Mouse (Mus musculus): ENCODE measurements around the gene Itga3. TPM values are rescaled to one million over a fixed set of nuclear protein-coding genes. Genes with fewer than 3 reads are reported as not detected.

Gene Itga3
- polyA plus RNA-seq, 1 experiment from 2014 or later, result 9.5 TPM

DNA sequence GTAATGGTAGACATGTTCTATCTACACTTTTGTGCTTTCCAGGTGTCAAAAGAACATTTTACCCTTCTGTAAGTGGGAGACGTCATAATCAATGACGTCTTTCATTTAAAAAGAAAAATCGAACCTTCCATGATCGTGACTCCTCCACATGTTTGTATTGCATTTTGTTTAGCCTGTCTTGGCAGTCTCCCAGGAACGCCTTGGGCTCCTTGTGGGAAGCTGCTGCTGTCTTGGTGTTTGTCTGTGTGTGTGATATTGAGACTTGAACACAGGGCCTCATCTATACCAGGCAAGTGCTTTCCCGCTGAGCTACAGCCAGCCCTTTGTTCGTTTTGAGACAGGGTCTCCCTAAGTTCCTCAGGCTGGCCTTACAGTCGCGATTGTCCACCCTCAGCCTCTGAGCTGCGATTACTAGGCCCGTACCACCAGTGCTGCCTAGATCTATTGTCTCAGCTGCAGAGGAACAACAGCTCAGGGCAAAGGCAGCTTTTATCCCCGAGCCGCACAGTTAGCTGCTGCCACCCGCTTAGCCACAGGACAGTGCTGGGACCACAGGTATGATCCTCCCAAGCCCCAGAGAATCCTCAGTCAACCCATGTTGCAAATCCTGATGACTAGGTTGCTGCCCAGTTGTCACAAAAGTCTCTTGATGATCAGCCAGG, 38.3 kb downstream of the Itga3 start:
- H3K27ac ChIP-seq, result no peak overlapping the region
- no peak for ATAC-seq (ENCODE audit: insufficient number of reproducible peaks, low FRiP score, low TSS enrichment, low read depth)
- no peak overlapping the region for H3K9ac ChIP-seq
- H3K4me1 ChIP-seq, result peaks cover 27% of the 10 kb centered on the region
- H3K9me3 ChIP-seq, result no peaks in the 10 kb centered on the region
- WGBS, result 79% methylated on average over 14 of the region's 14 CpGs
- H3K4me3 ChIP-seq, result no peak overlapping the region
- peaks cover 37% of the 10 kb centered on the region for H3K36me3 ChIP-seq
- no peak overlapping the region for H3K4me2 ChIP-seq
- no peaks in the 10 kb centered on the region for H3K27me3 ChIP-seq

DNA sequence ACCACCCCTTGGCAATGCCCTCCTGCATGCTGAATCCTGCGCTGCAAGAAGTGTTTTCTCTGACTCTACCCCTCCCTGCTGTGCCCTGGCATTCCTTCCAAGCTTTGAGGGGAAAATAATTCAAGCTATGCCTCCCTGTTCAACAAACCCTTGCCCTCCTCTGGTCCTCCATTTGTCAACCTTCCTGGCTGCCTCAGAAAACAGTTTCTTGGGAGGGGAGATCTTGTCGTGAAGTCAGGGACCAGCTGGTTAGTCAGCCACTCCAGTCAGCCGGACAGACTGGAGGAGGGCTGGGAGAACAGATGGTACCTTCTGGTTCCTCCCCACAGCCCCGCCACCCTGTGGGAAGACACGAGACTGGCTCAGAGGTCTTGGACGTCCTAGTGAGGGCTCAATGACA, 39.3 kb downstream of the Itga3 start:
- H3K4me3 ChIP-seq, result no peak overlapping the region
- H3K36me3 ChIP-seq, result peaks cover 37% of the 10 kb centered on the region
- H3K27me3 ChIP-seq, result no peaks in the 10 kb centered on the region
- WGBS, result 61% methylated on average over 6 of the region's 6 CpGs
- H3K27ac ChIP-seq, result no peak overlapping the region
- no peaks in the 10 kb centered on the region for H3K9me3 ChIP-seq
- no peak overlapping the region for H3K9ac ChIP-seq
- peaks cover 24% of the 10 kb centered on the region for H3K4me1 ChIP-seq
- no peak for ATAC-seq (ENCODE audit: insufficient number of reproducible peaks, low FRiP score, low TSS enrichment, low read depth)
- no peak overlapping the region for H3K4me2 ChIP-seq

DNA sequence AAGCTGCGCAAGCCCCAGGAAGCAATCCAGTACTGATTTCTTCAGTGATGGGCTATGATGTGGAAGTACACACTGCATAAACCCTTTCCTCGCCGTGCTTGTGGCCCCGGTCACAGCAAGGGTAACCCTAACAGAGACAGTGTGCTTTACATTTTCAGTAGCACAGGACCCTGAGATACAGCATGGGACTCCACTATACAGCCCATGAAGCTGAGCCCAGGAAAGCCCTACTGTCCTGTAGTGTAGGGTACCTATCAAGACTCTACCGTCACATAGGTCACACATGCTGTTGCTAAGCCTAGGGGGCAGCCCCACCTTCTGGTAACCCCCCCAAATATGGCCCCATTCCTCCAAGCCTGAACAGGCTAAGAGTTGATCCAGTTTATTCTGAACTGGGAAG, 40.1 kb downstream of the Itga3 start:
- peaks cover 40% of the 10 kb centered on the region for H3K36me3 ChIP-seq
- no peaks in the 10 kb centered on the region for H3K9me3 ChIP-seq
- no peak overlapping the region for H3K4me3 ChIP-seq
- 96% methylated on average over 5 of the region's 5 CpGs for WGBS
- no peak overlapping the region for H3K27ac ChIP-seq
- H3K27me3 ChIP-seq, result no peaks in the 10 kb centered on the region
- no peak overlapping the region for H3K4me2 ChIP-seq
- ATAC-seq (ENCODE audit: insufficient number of reproducible peaks, low FRiP score, low TSS enrichment, low read depth), result no peak
- peaks cover 16% of the 10 kb centered on the region for H3K4me1 ChIP-seq
- no peak overlapping the region for H3K9ac ChIP-seq

DNA sequence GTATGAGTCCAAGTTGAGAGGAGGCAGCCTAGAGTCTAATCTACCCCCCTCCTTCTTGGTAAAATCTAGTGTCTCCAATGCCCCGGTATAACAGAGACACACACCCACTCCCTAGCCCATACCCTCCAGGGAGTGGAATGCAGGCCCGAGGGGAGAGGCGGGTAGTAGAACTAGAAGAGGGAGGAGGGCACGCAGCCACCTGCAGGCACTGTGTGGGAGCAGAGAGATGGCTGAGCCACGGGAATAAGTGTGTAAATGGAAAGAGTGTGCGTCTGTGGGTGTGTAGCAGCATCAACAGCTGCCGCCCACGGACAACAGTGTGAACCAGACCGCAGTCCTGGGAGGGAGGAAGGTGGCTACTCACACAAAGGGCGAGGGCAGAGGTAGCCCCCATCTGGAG, 41.7 kb downstream of the Itga3 start:
- no peak overlapping the region for H3K9ac ChIP-seq
- H3K27ac ChIP-seq, result no peak overlapping the region
- peaks cover 7% of the 10 kb centered on the region; the same call in 1 of the 2 replicates for H3K4me1 ChIP-seq
- no peak overlapping the region for H3K4me2 ChIP-seq
- no peaks in the 10 kb centered on the region for H3K9me3 ChIP-seq
- no peaks in the 10 kb centered on the region for H3K27me3 ChIP-seq
- peaks cover 41% of the 10 kb centered on the region for H3K36me3 ChIP-seq
- 54% methylated on average over 10 of the region's 10 CpGs for WGBS
- ATAC-seq (ENCODE audit: insufficient number of reproducible peaks, low FRiP score, low TSS enrichment, low read depth), result no peak
- H3K4me3 ChIP-seq, result no peak overlapping the region

DNA sequence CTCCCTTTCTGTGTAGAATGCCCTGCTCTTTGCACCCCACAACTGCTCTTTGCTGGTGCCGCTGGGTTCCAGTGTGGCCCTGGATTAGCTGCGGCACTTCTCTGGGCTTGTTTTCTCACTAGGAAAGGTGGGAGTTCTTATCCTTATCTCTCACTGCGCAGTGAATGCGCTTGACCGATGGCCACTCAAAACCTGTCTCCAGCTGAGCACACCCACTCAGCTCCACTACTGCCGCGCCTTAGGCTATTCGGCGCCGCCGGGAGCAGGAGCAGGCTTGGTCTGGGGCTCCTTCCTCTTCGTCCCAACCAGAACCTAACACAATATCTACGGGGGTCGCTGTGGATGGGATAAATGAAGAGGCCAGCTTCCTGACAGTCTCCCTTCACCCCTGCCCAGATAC, 43.0 kb downstream of the Itga3 start:
- WGBS, result 76% methylated on average over 14 of the region's 14 CpGs
- no peak for ATAC-seq (ENCODE audit: insufficient number of reproducible peaks, low FRiP score, low TSS enrichment, low read depth)
- Histone ChIP-seq H3K9ac (no peak overlapping the region), H3K36me3 (peaks cover 42% of the 10 kb centered on the region), H3K27me3 (no peaks in the 10 kb centered on the region), H3K4me1 (peaks cover 5% of the 10 kb centered on the region; the same call in 1 of the 2 replicates), H3K9me3 (no peaks in the 10 kb centered on the region), H3K27ac (no peak overlapping the region), H3K4me2 (no peak overlapping the region), H3K4me3 (no peak overlapping the region)

DNA sequence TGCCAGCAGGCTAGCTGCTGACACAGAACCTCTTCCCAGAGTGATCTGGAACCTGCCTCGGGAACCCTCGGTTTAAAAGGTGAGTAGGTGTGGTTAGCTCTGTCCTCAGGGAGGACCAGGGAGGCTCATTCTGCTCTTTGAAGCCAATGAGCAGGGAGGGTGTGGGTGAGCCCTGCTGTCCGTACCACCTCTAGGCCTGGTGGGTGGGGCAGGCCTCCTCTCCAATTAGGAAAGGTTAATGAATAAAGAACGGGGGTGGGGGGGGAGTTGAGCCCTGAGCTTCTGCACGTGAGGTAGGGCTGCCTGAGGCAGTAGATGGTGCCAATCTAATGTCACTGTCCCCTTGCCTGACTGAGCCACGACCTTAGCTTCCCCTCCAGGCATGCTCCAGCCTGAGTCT, 43.7 kb downstream of the Itga3 start:
- no peak overlapping the region for H3K4me3 ChIP-seq
- H3K9me3 ChIP-seq, result no peaks in the 10 kb centered on the region
- H3K9ac ChIP-seq, result no peak overlapping the region
- no peaks in the 10 kb centered on the region for H3K27me3 ChIP-seq
- 14% methylated on average over 6 of the region's 6 CpGs for WGBS
- peaks cover 5% of the 10 kb centered on the region; the same call in 1 of the 2 replicates for H3K4me1 ChIP-seq
- no peak overlapping the region for H3K4me2 ChIP-seq
- ATAC-seq (ENCODE audit: insufficient number of reproducible peaks, low FRiP score, low TSS enrichment, low read depth), result no peak
- H3K36me3 ChIP-seq, result peaks cover 36% of the 10 kb centered on the region
- no peak overlapping the region for H3K27ac ChIP-seq

DNA sequence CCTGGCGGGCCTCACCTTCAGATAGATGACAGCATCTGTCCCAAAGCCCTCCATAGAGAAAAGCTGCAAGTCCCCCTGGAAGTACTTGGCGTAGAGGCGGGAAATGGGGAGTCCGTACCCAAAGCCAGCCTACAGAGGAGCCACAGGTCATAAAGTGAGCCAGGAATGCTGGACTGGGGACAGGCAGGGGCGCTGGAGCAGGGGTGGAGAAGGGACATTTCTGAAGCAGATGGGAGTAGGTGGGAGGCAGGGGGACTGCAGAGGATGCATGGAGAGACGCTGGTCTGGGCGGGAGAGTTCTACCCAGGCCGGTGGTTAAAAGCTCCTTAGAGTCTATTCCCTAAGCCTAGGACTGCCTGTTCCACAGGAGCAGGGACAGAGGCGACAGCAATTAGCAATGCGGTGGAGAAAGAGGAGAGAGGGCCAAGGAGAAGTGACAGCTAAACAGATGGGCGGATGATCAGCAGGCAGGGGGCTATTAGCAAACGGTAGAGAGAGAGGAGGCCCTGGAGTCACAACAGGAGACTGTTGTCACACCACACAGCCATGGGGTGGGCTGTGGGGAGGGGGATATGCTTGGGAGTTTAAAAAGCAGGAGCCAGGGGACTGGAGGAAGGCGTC, 48.6 kb downstream of the Itga3 start:
- WGBS, result 28% methylated on average over 13 of the region's 13 CpGs
- H3K27me3 ChIP-seq, result no peaks in the 10 kb centered on the region
- H3K4me2 ChIP-seq, result no peak overlapping the region
- H3K36me3 ChIP-seq, result peaks cover 44% of the 10 kb centered on the region
- H3K9ac ChIP-seq, result no peak overlapping the region
- no peak overlapping the region for H3K4me3 ChIP-seq
- no peak for ATAC-seq (ENCODE audit: insufficient number of reproducible peaks, low FRiP score, low TSS enrichment, low read depth)
- no peak overlapping the region for H3K27ac ChIP-seq
- H3K9me3 ChIP-seq, result no peaks in the 10 kb centered on the region
- peaks cover 3% of the 10 kb centered on the region; the same call in 1 of the 2 replicates for H3K4me1 ChIP-seq

DNA sequence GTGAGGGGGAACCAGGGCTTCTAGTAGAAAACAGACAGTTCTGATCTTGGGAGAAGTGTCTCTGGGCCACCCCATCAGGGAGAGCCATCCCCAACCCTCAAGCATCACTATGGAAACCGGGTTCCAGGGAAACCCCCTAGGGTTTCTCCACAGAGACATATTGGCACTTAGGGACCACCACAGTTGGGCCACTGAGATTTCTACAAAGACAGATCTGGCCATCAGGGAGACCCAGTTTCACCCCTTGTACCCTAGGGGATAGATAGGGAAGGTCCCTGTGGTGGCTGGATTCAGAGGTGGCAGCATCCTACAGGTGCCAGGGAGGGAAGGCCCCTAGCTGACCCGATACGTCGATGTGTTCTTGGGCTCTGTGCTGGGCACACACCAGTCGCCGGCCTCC, 49.8 kb downstream of the Itga3 start:
- ATAC-seq (ENCODE audit: insufficient number of reproducible peaks, low FRiP score, low TSS enrichment, low read depth), result no peak
- Histone ChIP-seq H3K36me3 (peaks cover 55% of the 10 kb centered on the region), H3K27ac (no peak overlapping the region), H3K27me3 (no peaks in the 10 kb centered on the region), H3K4me3 (no peak overlapping the region), H3K4me1 (peaks cover 3% of the 10 kb centered on the region; the same call in 1 of the 2 replicates), H3K9ac (no peak overlapping the region), H3K9me3 (no peaks in the 10 kb centered on the region), H3K4me2 (no peak overlapping the region)
- 86% methylated on average over 6 of the region's 6 CpGs for WGBS

DNA sequence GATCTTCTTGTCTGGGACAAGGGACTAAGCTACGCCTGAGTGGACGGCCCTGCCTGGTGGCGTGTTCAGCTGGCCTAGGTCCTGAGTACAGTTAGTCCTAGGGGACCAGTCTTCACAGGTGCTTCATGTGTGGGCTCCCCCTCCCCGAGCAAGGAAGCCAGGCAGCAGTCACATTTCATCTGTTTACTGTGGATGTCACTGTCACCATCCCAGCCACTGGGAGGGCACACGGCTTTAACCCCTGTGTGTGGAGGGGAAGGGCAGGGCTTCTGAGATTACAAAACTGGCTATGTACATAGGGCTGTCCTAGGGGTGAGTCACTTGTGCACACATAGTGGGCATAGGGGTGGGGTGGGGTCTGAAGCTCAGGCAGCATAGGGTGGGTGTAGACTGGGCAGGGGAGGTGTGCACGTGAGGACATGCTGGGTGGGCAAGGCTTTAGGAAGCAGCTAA, 50.5 kb downstream of the Itga3 start:
- H3K36me3 ChIP-seq, result peaks cover 59% of the 10 kb centered on the region
- ATAC-seq (ENCODE audit: insufficient number of reproducible peaks, low FRiP score, low TSS enrichment, low read depth), result no peak
- 69% methylated on average over 6 of the region's 6 CpGs for WGBS

DNA sequence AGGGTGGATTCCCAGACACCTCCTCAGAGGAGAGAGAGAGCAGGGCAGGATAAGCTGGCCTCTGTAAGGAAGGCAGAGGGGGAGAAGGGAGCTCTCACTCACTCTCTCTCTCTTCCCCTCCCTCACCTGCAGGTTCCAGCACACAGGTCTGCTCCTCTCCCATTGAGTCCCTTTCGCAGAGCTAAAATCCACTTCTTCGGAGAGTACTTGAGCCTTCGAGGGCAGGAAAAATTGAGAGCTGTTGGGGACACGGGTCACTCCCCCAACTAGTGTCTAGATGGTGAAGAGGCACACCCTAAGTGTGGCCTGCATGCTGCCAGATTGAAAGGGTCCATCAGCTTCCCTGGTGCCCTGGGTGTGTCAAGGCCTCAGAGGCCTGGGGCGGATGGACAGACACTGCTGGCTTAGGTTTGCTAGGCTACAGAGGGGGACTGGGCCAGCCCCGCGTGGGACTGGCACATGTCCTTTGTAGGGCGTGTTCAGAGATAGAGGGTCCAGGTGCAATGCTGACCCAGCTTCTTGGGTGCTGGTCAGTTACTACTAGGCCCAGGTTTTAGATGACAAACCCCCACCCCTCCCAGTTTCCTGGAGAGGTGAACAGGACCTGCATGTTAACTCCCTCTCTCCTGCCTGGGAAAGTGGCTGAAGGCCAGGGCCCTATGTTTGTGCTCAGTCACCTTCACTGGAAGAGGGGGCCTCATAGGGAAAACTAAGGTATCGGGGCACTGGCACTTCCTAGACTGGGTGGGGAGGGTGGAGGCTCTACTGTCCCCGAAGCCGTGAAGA, 51.2 kb downstream of the Itga3 start:
- WGBS, result 88% methylated on average over 11 of the region's 11 CpGs
- H3K4me3 ChIP-seq, result no peak overlapping the region

More for the DNA sequence above, 50.5 kb downstream of the Itga3 start:
- Histone ChIP-seq H3K27me3 (no peaks in the 10 kb centered on the region), H3K9ac (no peak overlapping the region), H3K27ac (no peak overlapping the region), H3K4me3 (no peak overlapping the region), H3K9me3 (no peaks in the 10 kb centered on the region), H3K4me1 (peaks cover 3% of the 10 kb centered on the region; the same call in 1 of the 2 replicates), H3K4me2 (no peak overlapping the region)

DNA sequence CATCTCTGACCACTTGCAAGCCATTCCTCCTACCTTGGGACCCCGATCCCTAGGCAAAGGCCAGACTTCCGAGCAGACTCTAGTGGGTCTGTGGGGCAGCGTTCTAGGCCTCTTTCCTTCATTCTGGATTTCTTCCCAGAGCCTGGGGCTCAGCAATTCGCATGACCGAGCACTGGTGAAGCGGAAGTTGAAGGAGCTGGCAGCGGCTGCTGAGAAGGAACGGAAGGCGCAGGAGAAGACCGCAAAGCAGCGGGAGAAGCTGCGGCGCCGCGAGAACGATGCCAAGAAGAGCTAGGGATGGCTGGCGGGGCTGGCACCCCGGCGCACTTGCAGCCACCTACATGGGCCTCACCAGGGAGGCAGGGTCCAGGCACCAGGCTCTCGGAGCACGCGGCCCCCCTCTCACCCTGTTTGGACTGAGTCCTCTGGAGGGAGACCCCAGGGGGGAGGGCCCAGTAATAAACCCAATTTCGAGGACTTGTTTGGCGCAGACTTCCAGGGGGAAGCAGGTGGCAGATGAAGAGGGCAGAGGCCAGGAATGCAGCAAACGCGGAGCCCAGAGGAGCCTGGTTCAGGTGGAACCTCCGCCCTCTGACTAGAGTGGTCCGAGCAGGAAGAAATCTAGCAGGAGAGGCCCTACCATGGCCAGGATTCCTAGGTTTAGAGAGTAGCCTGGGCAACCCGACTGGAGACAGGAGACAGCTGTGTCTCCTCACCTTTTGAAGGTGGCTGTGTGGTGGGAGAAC, 52.0 kb downstream of the Itga3 start:
- no peak overlapping the region for H3K9ac ChIP-seq
- peaks cover 71% of the 10 kb centered on the region for H3K36me3 ChIP-seq
- no peak overlapping the region for H3K4me3 ChIP-seq
- H3K27ac ChIP-seq, result no peak overlapping the region
- H3K9me3 ChIP-seq, result no peaks in the 10 kb centered on the region
- peaks cover 3% of the 10 kb centered on the region; the same call in 1 of the 2 replicates for H3K4me1 ChIP-seq
- WGBS, result 73% methylated on average over 29 of the region's 29 CpGs
- H3K27me3 ChIP-seq, result no peaks in the 10 kb centered on the region
- ATAC-seq (ENCODE audit: insufficient number of reproducible peaks, low FRiP score, low TSS enrichment, low read depth), result no peak
- no peak overlapping the region for H3K4me2 ChIP-seq

More for the DNA sequence above, 51.2 kb downstream of the Itga3 start:
- Histone ChIP-seq H3K27me3 (no peaks in the 10 kb centered on the region), H3K9me3 (no peaks in the 10 kb centered on the region), H3K27ac (no peak overlapping the region), H3K4me2 (no peak overlapping the region), H3K9ac (no peak overlapping the region), H3K4me1 (peaks cover 3% of the 10 kb centered on the region; the same call in 1 of the 2 replicates), H3K36me3 (peaks cover 66% of the 10 kb centered on the region)
- no peak for ATAC-seq (ENCODE audit: insufficient number of reproducible peaks, low FRiP score, low TSS enrichment, low read depth)

Measured in limb, embryonic 15.5 days (tissue).